Mouse (Mus musculus) cerebellum, adult 2 months (tissue): ENCODE data around the gene Brms1.

Experiments used
- CTCF ChIP-seq: fragments of 200-500 bp; IDR thresholded peaks from 2 replicates; pipeline ENCODE4 v1.5.1; 2011; ENCODE audit warnings: low read depth, mild to moderate bottlenecking, control low read depth, low read length, moderate library complexity, borderline replicate concordance; ENCODE audit not compliant: insufficient read depth
- POLR2A ChIP-seq: fragments of 200-500 bp; IDR thresholded peaks from 2 replicates; pipeline ENCODE4 v1.6.1; 2011; ENCODE audit warnings: low read length, control low read depth, borderline replicate concordance; ENCODE audit not compliant: insufficient read depth

DNA sequence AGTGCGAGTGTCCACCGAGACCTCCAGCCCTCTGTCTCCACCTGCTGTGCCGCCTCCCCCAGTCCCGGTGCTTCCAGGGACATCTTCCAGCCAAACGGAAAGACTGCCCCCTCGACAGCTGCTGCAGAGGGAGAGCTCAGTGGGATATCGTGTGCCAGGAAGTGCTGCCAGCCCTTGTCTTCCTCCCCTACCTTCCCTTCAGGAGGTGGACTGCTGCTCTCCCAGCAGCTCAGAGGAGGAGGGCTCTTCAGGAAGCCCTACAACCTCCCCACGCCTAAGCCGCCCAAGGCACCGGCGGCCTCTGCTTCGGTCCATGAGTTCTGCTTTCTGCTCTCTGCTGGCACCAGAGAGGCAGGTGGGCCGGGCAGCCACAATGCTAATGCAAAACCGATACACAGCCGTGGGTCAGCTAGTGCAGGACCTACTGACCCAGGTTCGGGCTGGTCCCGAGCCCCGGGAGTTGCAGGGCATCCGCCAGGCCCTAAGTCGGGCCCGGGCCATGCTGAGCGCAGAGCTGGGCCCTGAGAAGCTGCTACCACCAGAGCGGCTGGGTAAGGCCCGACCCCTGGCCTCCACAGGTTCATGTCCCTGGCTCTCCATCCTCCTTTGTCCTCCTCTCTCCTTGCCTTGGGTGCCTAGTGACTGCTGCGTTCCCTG lies 11.1 kb downstream of the Brms1 start:
- TF ChIP-seq CTCF = no peak
- no peak for TF ChIP-seq POLR2A
